Mouse (Mus musculus) B cell, adult 2 months (primary cell): ENCODE measurements around the gene Stk19.

ENCODE experiments used
- DNase-seq, 2 experiments: peaks; one replicate each; pipeline ENCODE4 v3.0.0; 2022

Stk19 gene

DNA sequence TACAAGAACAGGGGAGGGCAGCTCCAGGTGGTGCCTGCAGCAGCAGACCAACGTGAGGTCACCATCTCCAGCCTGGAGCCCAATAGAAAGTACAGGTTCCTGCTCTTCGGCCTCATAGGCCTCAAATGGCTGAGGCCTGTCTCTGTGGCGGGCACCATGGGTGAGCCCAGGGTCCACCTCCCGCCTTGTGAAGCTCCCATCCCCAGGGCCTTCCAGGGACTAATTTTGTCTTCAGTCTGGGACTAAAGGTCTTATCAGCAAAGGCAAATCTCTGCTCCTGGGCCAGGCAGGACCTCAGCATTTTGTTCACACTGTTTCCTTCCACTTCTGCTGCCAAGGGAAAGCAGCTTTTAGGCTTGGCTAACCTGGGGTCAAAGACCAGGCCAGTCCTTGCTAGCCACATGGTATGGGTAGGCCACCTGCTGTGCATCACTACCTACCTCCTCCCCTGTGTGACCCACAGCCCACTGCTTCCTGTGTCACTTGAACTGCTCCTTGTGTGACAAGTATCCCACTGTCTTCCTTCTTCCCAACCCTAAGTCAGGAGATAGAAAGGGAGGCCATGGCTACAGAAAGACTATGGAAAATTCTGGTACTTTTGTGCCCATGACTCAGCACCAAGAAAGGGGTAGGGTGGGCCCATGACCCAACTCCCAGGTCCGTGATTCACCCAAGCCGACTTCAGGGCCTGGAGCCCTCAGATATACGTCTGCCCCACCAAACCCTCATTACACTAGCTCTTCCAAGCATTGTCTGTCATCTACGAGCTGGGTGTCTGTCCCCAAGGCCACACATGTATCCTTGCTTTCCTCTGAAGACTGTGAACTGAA is 40.2 kb downstream of the Stk19 start:
- no peak for DNase-seq

GRCm38 (mm10) chr17:34795633-34796032 is 41.1 kb downstream of the Stk19 start:
- DNase-seq, result peak; percentile 49 to 53

GRCm38 (mm10) chr17:34795016-34795415 is 41.7 kb downstream of the Stk19 start:
- no peak for DNase-seq

DNA sequence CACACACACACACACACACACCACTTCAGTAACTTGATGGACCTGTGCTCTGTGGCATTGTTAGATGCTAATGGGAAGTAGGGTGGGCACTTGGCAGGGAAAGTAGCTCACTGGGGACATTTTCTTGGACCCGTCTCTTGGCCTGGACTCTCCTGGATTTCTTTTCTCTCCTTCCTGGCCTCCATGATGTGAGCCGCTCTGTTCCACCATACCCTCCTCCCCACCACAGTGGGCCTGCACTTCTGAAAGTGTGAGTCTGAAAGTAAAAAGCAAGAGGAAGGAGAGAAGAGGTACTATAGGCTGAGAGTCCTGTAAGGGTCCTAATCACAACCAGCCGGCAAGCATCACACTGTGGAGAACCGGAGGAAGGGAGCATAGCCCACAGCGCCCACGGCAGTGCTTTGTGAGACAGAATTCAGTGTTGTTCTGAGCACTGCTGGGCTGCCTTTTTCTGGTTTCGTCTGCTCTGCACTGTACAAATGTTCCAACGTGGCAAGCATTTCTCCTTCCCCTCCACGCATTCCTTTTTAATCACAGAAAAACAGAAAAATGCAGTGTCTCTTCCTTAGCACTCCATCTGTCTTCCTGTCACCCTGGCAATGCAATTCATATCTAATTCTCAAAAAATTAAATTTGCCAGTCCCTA is 58.9 kb downstream of the Stk19 start:
- no peak for DNase-seq
